Mouse (Mus musculus) megakaryocyte-erythroid progenitor cell, adult 5-6 weeks (primary cell): ENCODE data around the gene Rimklb. TPM values are rescaled to one million over a fixed set of nuclear protein-coding genes. Genes with fewer than 3 reads are reported as not detected.
"Not testable (repeated sequence)": the region's sequence is repeated elsewhere in the genome, so short reads cannot be mapped to it uniquely, and the experiment has no call there.

Source experiments
- ATAC-seq: replicated peaks from 2 replicates; pipeline ENCODE4 v1.8.0; 2016; ENCODE audit warnings: mild to moderate bottlenecking, inconsistent platforms; ENCODE audit not compliant: severe bottlenecking, poor library complexity, low FRiP score, low TSS enrichment
- total RNA-seq, 2 experiments: library from RNA; stranded (forward) in 1 of 2; stranded (reverse) in 1 of 2; fragments of 200-1000, 215-1000 nt in 1 of 2; fragments of >200 nt in 1 of 2; fragmentation: Nextera tagmentation in 1 of 2; gene quantifications; 2 replicates each; pipeline ENCODE4 v1.2.3; 2014 to 2017

Rimklb gene
- total RNA-seq (2014; fragmentation: Nextera tagmentation) (not detected in 2 replicates), total RNA-seq (2017) (not detected in 2 replicates)

GRCm38 (mm10) chr6:122498661-122499060, at the start of gene Rimklb:
Rimklb (minus strand) TSS chr6:122498761.
- no peak for ATAC-seq

- ATAC-seq, result no peak
Observed at GRCm38 (mm10) chr6:122545948-122546347, 47.4 kb upstream of the Rimklb start.

GRCm38 (mm10) chr6:122545289-122545882, 46.8 kb upstream of the Rimklb start:
- ATAC-seq, result no peak

GRCm38 (mm10) chr6:122544672-122545071, 46.1 kb upstream of the Rimklb start:
- no peak for ATAC-seq

- no peak for ATAC-seq
Observed at GRCm38 (mm10) chr6:122543574-122543973, 45.0 kb upstream of the Rimklb start.

- ATAC-seq, result not testable (repeated sequence)
Observed at GRCm38 (mm10) chr6:122542459-122542858, 43.9 kb upstream of the Rimklb start.

GRCm38 (mm10) chr6:122539564-122539963, 41.0 kb upstream of the Rimklb start:
- no peak for ATAC-seq

GRCm38 (mm10) chr6:122534032-122534431, 35.5 kb upstream of the Rimklb start:
- no peak for ATAC-seq

- peak; percentile 85 for ATAC-seq
Observed at GRCm38 (mm10) chr6:122532883-122533302, 34.3 kb upstream of the Rimklb start.

GRCm38 (mm10) chr6:122531466-122532174, 33.1 kb upstream of the Rimklb start:
- ATAC-seq, result no peak

- ATAC-seq, result no peak
Observed at GRCm38 (mm10) chr6:122528136-122528535, 29.6 kb upstream of the Rimklb start.

- ATAC-seq, result no peak
Observed at GRCm38 (mm10) chr6:122527596-122527995, 29.0 kb upstream of the Rimklb start.

- no peak for ATAC-seq
Observed at GRCm38 (mm10) chr6:122523289-122523688, 24.7 kb upstream of the Rimklb start.

GRCm38 (mm10) chr6:122522595-122522994, 24.0 kb upstream of the Rimklb start:
- ATAC-seq, result no peak

- ATAC-seq, result no peak
Observed at GRCm38 (mm10) chr6:122519384-122519783, 20.8 kb upstream of the Rimklb start.

- ATAC-seq, result no peak
Observed at GRCm38 (mm10) chr6:122517668-122518067, 19.1 kb upstream of the Rimklb start.

- ATAC-seq, result not testable (repeated sequence)
Observed at GRCm38 (mm10) chr6:122515762-122516161, 17.2 kb upstream of the Rimklb start.

- no peak for ATAC-seq
Observed at GRCm38 (mm10) chr6:122514312-122514711, 15.8 kb upstream of the Rimklb start.

GRCm38 (mm10) chr6:122512914-122513878, 14.6 kb upstream of the Rimklb start:
- no peak for ATAC-seq

- no peak for ATAC-seq
Observed at GRCm38 (mm10) chr6:122508494-122508893, 9.9 kb upstream of the Rimklb start.
